23 mouse cellular contexts compared by ENCODE assay signal in genomic region chr9:60026795-60027194, GRCm38 (mm10).
DNase-seq lines count a peak whose midpoint lies in the region; ATAC-seq and TF ChIP-seq lines count a peak whose summit lies in the region.
"Had no signal": no experiment of that assay in that cellular context is flagged by ENCODE, and none has a peak within 500 bp of the region (broad histone marks: within the 10 kb centered on the region; RNA-seq: fewer than 3 reads in every experiment).

No protein-coding gene starts in this region.

- TF ChIP-seq EP300 in lung, postnatal 0 days (IDR thresholded peaks at IDR 0.05): no peak
- TF ChIP-seq EP300 in CH12.LX (IDR thresholded peaks at IDR 0.05; ENCODE audit: low read length): no peak
- TF ChIP-seq EP300 in stomach, postnatal 0 days (optimal IDR thresholded peaks at IDR 0.05): no peak

- WGBS in hindbrain, embryonic 10.5 days: 83% methylated on average over 2 of the region's 2 CpGs
- 92% methylated on average over 2 of the region's 2 CpGs for WGBS in hindbrain, embryonic 16.5 days
- WGBS in lung, postnatal 0 days: 64% methylated on average over 2 of the region's 2 CpGs
- WGBS in stomach, postnatal 0 days: 83% methylated on average over 2 of the region's 2 CpGs

- TF ChIP-seq POLR2A in CH12.LX (IDR thresholded peaks at IDR 0.05; ENCODE audit: low read depth, low read length): no peak

- 0 out of 2 replicates have a peak overlapping the region, but pooled peaks have one; percentile 23 for H3K27ac ChIP-seq in hindbrain, embryonic 10.5 days
- no peak overlapping the region for H3K27ac ChIP-seq in hindbrain, embryonic 16.5 days (ENCODE audit: low read depth, low read length)
- H3K27ac ChIP-seq in lung, postnatal 0 days (ENCODE audit: low read length): no peak overlapping the region
- H3K27ac ChIP-seq in CH12.LX (ENCODE audit: insufficient read depth, low read depth): no peak overlapping the region
- no peak overlapping the region for H3K27ac ChIP-seq in stomach, postnatal 0 days (replicated peaks)
- H3K27ac ChIP-seq: embryonic facial prominence, embryonic 12.5 days; forebrain, embryonic 12.5 days; gastrocnemius, adult 2 months; heart, embryonic 10.5 days; hindbrain, embryonic 12.5 days; midbrain, embryonic 13.5 days; neural tube, embryonic 12.5 days had no signal

- H3K4me1 ChIP-seq in hindbrain, embryonic 10.5 days (replicated peaks): peaks cover 62% of the 10 kb centered on the region
- no peaks in the 10 kb centered on the region; the same call in 1 of the 2 replicates for H3K4me1 ChIP-seq in hindbrain, embryonic 16.5 days (ENCODE audit: control insufficient read depth, insufficient read depth, low read depth, low read length)
- H3K4me1 ChIP-seq in lung, postnatal 0 days (ENCODE audit: insufficient read depth, low read depth, low read length): no peaks in the 10 kb centered on the region
- peaks cover 0 to 22% of the 10 kb centered on the region in 2 experiments; a peak in 2 of 4 replicates for H3K4me1 ChIP-seq in CH12.LX (ENCODE audit: control insufficient read depth in 1 of 2, insufficient read depth in 2 of 2)
- peaks cover 5% of the 10 kb centered on the region for H3K4me1 ChIP-seq in stomach, postnatal 0 days (replicated peaks; ENCODE audit: control insufficient read depth, insufficient read depth)

- dilution Hi-C loops in CH12.LX (cut with MboI; ENCODE audit: extremely low pct_ligation_motif_present, extremely low pct_unique_long_range_greater_than_20kb, low sequenced_read_pairs): no loop called here

- in situ Hi-C loops in CH12.LX (cut with MboI; ENCODE audit: low pct_ligation_motif_present, low pct_unique_long_range_greater_than_20kb, low sequenced_read_pairs): no loop called here

- DNase-seq in hindbrain, embryonic 10.5 days (ENCODE audit: low spot score): no peak
- DNase-seq in lung, postnatal 0 days (ENCODE audit: low spot score): no peak
- no peak for DNase-seq in lung, postnatal 36 days
- DNase-seq in CH12.LX (ENCODE audit: extremely low read depth): no peak
- DNase-seq in stomach, postnatal 0 days (ENCODE audit: low spot score): no peak
- no peak for DNase-seq in urinary bladder, postnatal 14 days (ENCODE audit: low spot score)
- DNase-seq: cerebellum, adult 9-10 months; gastrocnemius, adult 2 months; kidney, adult 2 months; kidney, postnatal 10 days; layer of hippocampus, postnatal 36 days; lung, adult 2 months; lung, postnatal 4 days; right cerebral cortex, postnatal 14 days had no signal

- no peak overlapping the region for H3K4me3 ChIP-seq in hindbrain, embryonic 10.5 days
- H3K4me3 ChIP-seq in hindbrain, embryonic 16.5 days (ENCODE audit: low read length): no peak overlapping the region
- H3K4me3 ChIP-seq in lung, postnatal 0 days (ENCODE audit: low read depth, low read length): no peak overlapping the region
- no peak overlapping the region for H3K4me3 ChIP-seq in CH12.LX (replicated peaks in 1 of 3; ENCODE audit: low read depth in 2 of 3, low read length in 2 of 3, poor library complexity in 1 of 3)
- no peak overlapping the region for H3K4me3 ChIP-seq in stomach, postnatal 0 days (ENCODE audit: low read depth, low read length)
- H3K4me3 ChIP-seq: embryonic facial prominence, embryonic 12.5 days; erythroblast, embryonic 14.5 days; forebrain, embryonic 12.5 days; gastrocnemius, adult 2 months; heart, embryonic 10.5 days; hindbrain, embryonic 12.5 days; midbrain, embryonic 13.5 days; neural tube, embryonic 12.5 days had no signal

- peak; percentile 33 for TF ChIP-seq CTCF in lung, postnatal 0 days (IDR thresholded peaks at IDR 0.05)
- TF ChIP-seq CTCF in CH12.LX (conservative IDR thresholded peaks at IDR 0.05 in 1 of 2, IDR thresholded peaks at IDR 0.05 in 1 of 2; ENCODE audit: low read depth in 2 of 2, low read length in 2 of 2): peak in 1 of 2 experiments; percentile 33; a peak in 2 of 4 replicates
- TF ChIP-seq CTCF in stomach, postnatal 0 days (IDR thresholded peaks at IDR 0.05; ENCODE audit: low read depth): peak; percentile 52

- peak; percentile 31 for TF ChIP-seq RAD21 in CH12.LX (IDR thresholded peaks at IDR 0.05; ENCODE audit: low read depth, low read length)

- ATAC-seq in hindbrain, embryonic 16.5 days: no peak
- no peak for ATAC-seq in lung, postnatal 0 days
- no peak for ATAC-seq in stomach, postnatal 0 days (ENCODE audit: low FRiP score, low TSS enrichment)
- ATAC-seq: midbrain, embryonic 13.5 days had no signal

- no peak overlapping the region for H3K4me2 ChIP-seq in hindbrain, embryonic 16.5 days (ENCODE audit: low read length)
- H3K4me2 ChIP-seq in lung, postnatal 0 days (replicated peaks; ENCODE audit: low read depth, low read length): no peak overlapping the region
- H3K4me2 ChIP-seq in CH12.LX (ENCODE audit: insufficient read depth, low read depth, poor library complexity, severe bottlenecking): no peak overlapping the region
- H3K4me2 ChIP-seq in stomach, postnatal 0 days (replicated peaks; ENCODE audit: low read depth): no peak overlapping the region
- H3K4me2 ChIP-seq: embryonic facial prominence, embryonic 12.5 days; forebrain, embryonic 12.5 days; hindbrain, embryonic 12.5 days; liver, embryonic 11.5 days; midbrain, embryonic 13.5 days; neural tube, embryonic 12.5 days had no signal

- no peaks in the 10 kb centered on the region for H3K79me2 ChIP-seq in CH12.LX (replicated peaks; ENCODE audit: control insufficient read depth, extremely low read depth, insufficient read depth, poor library complexity, severe bottlenecking)

- no peaks in the 10 kb centered on the region for H3K36me3 ChIP-seq in hindbrain, embryonic 10.5 days
- H3K36me3 ChIP-seq in hindbrain, embryonic 16.5 days (ENCODE audit: control insufficient read depth, insufficient read depth, low read length): no peaks in the 10 kb centered on the region
- no peaks in the 10 kb centered on the region for H3K36me3 ChIP-seq in lung, postnatal 0 days (ENCODE audit: insufficient read depth, low read length)
- H3K36me3 ChIP-seq in CH12.LX (replicated peaks in 1 of 2; ENCODE audit: control insufficient read depth in 1 of 2, insufficient read depth in 1 of 2, low read length in 1 of 2): no peaks in the 10 kb centered on the region
- no peaks in the 10 kb centered on the region for H3K36me3 ChIP-seq in stomach, postnatal 0 days (ENCODE audit: control insufficient read depth, insufficient read depth, low read length)
- H3K36me3 ChIP-seq: embryonic facial prominence, embryonic 12.5 days; forebrain, embryonic 12.5 days; heart, embryonic 10.5 days; hindbrain, embryonic 12.5 days; midbrain, embryonic 13.5 days; neural tube, embryonic 12.5 days had no signal

- no peaks in the 10 kb centered on the region for H3K9me3 ChIP-seq in hindbrain, embryonic 10.5 days
- H3K9me3 ChIP-seq in hindbrain, embryonic 16.5 days (ENCODE audit: control insufficient read depth, low read length): no peaks in the 10 kb centered on the region
- H3K9me3 ChIP-seq in lung, postnatal 0 days (ENCODE audit: low read length): no peaks in the 10 kb centered on the region
- H3K9me3 ChIP-seq in CH12.LX (replicated peaks; ENCODE audit: low read length): no peaks in the 10 kb centered on the region
- no peaks in the 10 kb centered on the region for H3K9me3 ChIP-seq in stomach, postnatal 0 days (ENCODE audit: control insufficient read depth, low read length)
- H3K9me3 ChIP-seq: embryonic facial prominence, embryonic 12.5 days; forebrain, embryonic 12.5 days; heart, embryonic 10.5 days; hindbrain, embryonic 12.5 days; midbrain, embryonic 13.5 days; neural tube, embryonic 12.5 days had no signal

- H3K9ac ChIP-seq in hindbrain, embryonic 16.5 days (ENCODE audit: low read depth, low read length): no peak overlapping the region
- no peak overlapping the region for H3K9ac ChIP-seq in lung, postnatal 0 days (replicated peaks; ENCODE audit: low read depth)
- H3K9ac ChIP-seq in CH12.LX (ENCODE audit: insufficient read depth, low read depth): no peak overlapping the region
- H3K9ac ChIP-seq in stomach, postnatal 0 days (ENCODE audit: low read length): no peak overlapping the region
- H3K9ac ChIP-seq: embryonic facial prominence, embryonic 12.5 days; forebrain, embryonic 12.5 days; hindbrain, embryonic 12.5 days; midbrain, embryonic 13.5 days; neural tube, embryonic 12.5 days had no signal

- H3K27me3 ChIP-seq in hindbrain, embryonic 10.5 days (ENCODE audit: insufficient read depth, poor library complexity, severe bottlenecking): 0 out of 2 replicates have a peak, but pooled peaks cover 3% of the 10 kb centered on the region
- H3K27me3 ChIP-seq in hindbrain, embryonic 16.5 days (replicated peaks; ENCODE audit: control insufficient read depth, insufficient read depth, low read length): no peaks in the 10 kb centered on the region
- no peaks in the 10 kb centered on the region for H3K27me3 ChIP-seq in lung, postnatal 0 days (replicated peaks; ENCODE audit: insufficient read depth, low read length)
- H3K27me3 ChIP-seq in CH12.LX (replicated peaks): no peaks in the 10 kb centered on the region
- H3K27me3 ChIP-seq in stomach, postnatal 0 days (ENCODE audit: control insufficient read depth, insufficient read depth, low read length): no peaks in the 10 kb centered on the region
- H3K27me3 ChIP-seq: embryonic facial prominence, embryonic 12.5 days; forebrain, embryonic 12.5 days; midbrain, embryonic 13.5 days; neural tube, embryonic 12.5 days had no signal

TF ChIP-seq in CH12.LX, 34 proteins besides CTCF, POLR2A, EP300 and RAD21:
- no peak for TF ChIP-seq MEF2A (IDR thresholded peaks at IDR 0.05; ENCODE audit: borderline replicate concordance, low read depth, low read length)
- TF ChIP-seq CHD1 (IDR thresholded peaks at IDR 0.05; ENCODE audit: low read depth, low read length): no peak
- TF ChIP-seq ZKSCAN1 (IDR thresholded peaks at IDR 0.05; ENCODE audit: borderline replicate concordance, low read depth, low read length): no peak
- TF ChIP-seq NELFE (IDR thresholded peaks at IDR 0.05; ENCODE audit: low read depth, low read length): no peak
- TF ChIP-seq MAZ (IDR thresholded peaks at IDR 0.05; ENCODE audit: low read depth, low read length): no peak
- no peak for TF ChIP-seq HCFC1 (IDR thresholded peaks at IDR 0.05; ENCODE audit: low read depth, low read length)
- no peak for TF ChIP-seq UBTF (IDR thresholded peaks at IDR 0.05; ENCODE audit: low read depth, low read length)
- no peak for TF ChIP-seq BHLHE40 (IDR thresholded peaks at IDR 0.05; ENCODE audit: low read depth, low read length)
- no peak for TF ChIP-seq MYC (IDR thresholded peaks at IDR 0.05; ENCODE audit: low read depth, low read length)
- no peak for TF ChIP-seq SMC3 (IDR thresholded peaks at IDR 0.05; ENCODE audit: low read depth, low read length)
- no peak for TF ChIP-seq MXI1 (IDR thresholded peaks at IDR 0.05; ENCODE audit: low read depth, low read length)
- TF ChIP-seq TBP (conservative IDR thresholded peaks at IDR 0.05; ENCODE audit: low read depth, low read length): no peak
